Mouse (Mus musculus): ENCODE data around the gene Jph3. TPM values are rescaled to one million over a fixed set of nuclear protein-coding genes. Genes with fewer than 3 reads are reported as not detected.

Jph3 gene
- polyA plus RNA-seq (2012) = 0.03 and 0.09 TPM in 2 replicates

DNA sequence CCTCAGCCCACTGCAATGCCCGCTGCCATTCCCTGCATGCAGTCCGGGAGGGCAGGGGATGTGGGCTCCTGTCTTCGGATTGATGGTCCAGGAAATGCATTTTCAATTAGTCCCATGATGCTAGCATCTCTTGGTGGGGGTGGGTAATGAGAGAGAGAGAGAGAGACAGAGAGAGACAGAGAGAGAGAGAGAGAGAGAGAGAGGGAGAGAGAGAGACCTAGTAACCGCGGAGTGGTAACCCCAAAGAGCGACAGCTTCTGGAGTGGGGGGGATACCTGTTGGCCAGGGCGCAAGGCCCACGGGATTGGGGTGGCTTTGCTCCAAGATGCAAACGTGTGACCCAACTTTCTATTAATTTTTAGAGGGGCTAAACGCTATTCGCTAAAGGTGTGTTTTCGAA is at the start of gene Jph3:
Gene Jph3, plus strand, starts transcription at position 301 of the 400 bp plus-strand sequence.

DNA sequence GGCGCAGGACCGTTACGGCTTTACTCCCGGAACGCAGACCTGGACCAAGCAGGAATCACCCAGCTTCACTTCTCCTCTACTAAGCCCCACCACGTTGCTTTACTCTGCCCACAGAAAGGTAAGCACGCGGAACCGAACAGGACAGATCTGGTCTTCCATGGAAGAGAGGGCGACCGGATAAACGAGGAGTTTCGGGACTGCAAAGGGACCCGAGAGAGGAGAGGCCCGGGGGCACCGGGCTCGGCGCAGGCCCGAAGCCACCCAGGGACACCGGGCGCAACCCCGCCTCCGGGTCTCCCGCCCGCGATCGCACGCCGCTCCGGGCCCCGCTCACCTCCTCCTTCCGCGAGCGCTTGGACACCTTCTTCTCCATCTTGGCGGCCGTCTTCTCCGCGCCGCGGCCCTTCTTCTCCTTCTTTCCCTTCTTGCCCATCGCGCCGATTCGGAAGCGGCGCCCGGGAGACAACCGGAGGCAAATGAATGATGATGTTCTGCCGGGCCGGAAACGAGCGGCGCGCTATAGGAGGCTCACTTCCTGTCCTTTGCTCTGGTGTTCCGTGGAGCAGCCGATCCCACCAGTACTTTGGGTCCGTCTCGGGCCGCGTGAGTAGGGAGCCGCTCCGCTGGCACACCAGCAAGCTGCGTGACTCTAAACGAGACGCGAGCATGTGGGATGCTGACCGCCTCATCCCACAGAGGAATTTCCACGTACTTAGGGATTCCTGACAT is 99.8 kb downstream of the Jph3 start, which contains the start of gene Klhdc4:
Gene Klhdc4, minus strand, starts transcription at position 522 of the 729 bp plus-strand sequence.

Other genes starting within 250 kb of the Jph3 start
- gene 1700018B08Rik, start 185.3 kb upstream of the Jph3 start, polyA plus RNA-seq (2012) = not detected in 2 replicates
- 34.5 and 40.1 TPM in 2 replicates for gene Fbxo31, start 150.8 kb upstream of the Jph3 start, polyA plus RNA-seq (2012)
- gene Map1lc3b, start 139.3 kb upstream of the Jph3 start, polyA plus RNA-seq (2012) = 88.8 and 93.5 TPM in 2 replicates
- 0.24 and 0.36 TPM in 2 replicates for gene Zcchc14, start 76.7 kb upstream of the Jph3 start, polyA plus RNA-seq (2012)
- 84.4 and 97.6 TPM in 2 replicates for gene Klhdc4, start 99.9 kb downstream of the Jph3 start, polyA plus RNA-seq (2012)
- 51.7 and 58.7 TPM in 2 replicates for gene Slc7a5, start 178.1 kb downstream of the Jph3 start, polyA plus RNA-seq (2012)
- not detected in 2 replicates for gene Car5a, start 215.3 kb downstream of the Jph3 start, polyA plus RNA-seq (2012)
- 43.1 and 47.9 TPM in 2 replicates for gene Banp, start 220.1 kb downstream of the Jph3 start, polyA plus RNA-seq (2012)

All from megakaryocyte-erythroid progenitor cell, adult 5 weeks (primary cell).